Mouse (Mus musculus): ENCODE data around the gene Dync1i2.

DNA sequence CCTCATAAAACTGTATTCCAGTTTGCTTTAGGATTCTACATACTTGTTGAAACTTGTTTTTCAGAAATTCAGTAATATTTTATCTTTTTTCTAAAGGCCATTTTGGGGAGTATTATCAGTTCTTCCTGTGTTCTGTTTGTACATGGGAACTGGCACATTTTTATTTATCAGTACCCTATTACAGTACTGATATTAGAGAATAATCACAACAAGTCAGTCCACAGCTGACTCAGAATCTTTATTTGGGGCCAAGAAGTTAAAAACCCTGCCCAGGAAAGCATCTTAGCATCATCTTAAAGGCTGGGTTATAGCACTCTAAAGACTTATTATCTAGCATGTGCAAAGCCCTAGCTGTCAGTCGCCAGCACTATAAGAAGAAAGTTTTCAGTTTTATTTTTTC is 18.1 kb downstream of the Dync1i2 start:
- TF ChIP-seq POLR2A (IDR thresholded peaks at IDR 0.05; ENCODE audit: borderline replicate concordance, extremely low read depth, low read depth, low read length) (no peak), CTCF (IDR thresholded peaks at IDR 0.05; ENCODE audit: insufficient read depth, low read length) (no peak)

Data from lung, adult 2 months (tissue).